Mouse (Mus musculus) heart, postnatal 25 days (tissue): ENCODE measurements around the gene Stat5a. TPM values are rescaled to one million over a fixed set of nuclear protein-coding genes. Genes with fewer than 3 reads are reported as not detected.

Source experiments
- DNase-seq: peaks from one replicate; pipeline ENCODE4 v3.0.0; 2022; ENCODE audit warnings: low spot score
- intact Hi-C: fragments of 180-260 bp; cut with DNase I; formaldehyde crosslinking; loops from one replicate; pipeline ENCODE4 v1.15.1; 2025
- total RNA-seq, 2 experiments: library from RNA; stranded (reverse); gene quantifications; 2 replicates each; pipeline ENCODE4 v1.2.3; 2021

Gene Stat5a
- total RNA-seq, result 10 to 100 TPM; 24.3 to 30.1 TPM

DNA sequence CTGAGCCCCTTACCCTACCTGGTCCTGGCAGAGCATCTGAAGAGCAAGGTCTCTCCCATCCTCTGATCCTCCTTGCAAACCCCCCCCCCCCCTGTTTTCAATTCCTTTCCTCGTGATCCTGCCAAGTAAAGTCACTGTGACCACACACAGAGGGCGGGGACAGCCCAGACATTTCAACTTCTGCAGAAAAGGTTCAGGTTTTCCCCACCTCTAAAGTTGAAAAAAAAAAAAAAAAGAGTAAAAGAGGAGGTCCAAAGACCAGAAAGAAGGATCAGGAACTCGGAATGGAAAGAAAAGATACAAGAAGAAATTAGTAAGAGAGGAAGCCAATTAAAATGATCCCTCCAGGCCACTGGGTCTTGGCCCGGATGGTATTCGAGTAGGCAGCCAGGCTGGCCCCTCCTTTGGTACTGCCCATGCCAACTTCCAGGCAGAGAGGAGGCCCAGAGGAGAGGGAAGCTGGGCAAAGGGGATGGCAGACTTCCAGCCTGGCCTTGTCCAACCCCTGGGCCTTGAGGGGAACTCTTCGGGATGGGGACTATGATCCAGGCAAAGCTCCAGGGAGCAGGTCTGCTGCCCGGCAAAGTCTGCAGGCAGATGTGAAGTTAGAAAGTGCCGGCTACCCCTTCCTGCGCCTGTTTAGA lies at the start of gene Stat5a:
Gene Stat5a (plus strand): TSS at position 417 of the 644 bp plus-strand sequence.
- peak; percentile 68 for DNase-seq
- intact Hi-C loops, result loop anchor here (5.0 kb wide), 1 partner anchor 72 kb away; no protein-coding TSS in a partner anchor

DNA sequence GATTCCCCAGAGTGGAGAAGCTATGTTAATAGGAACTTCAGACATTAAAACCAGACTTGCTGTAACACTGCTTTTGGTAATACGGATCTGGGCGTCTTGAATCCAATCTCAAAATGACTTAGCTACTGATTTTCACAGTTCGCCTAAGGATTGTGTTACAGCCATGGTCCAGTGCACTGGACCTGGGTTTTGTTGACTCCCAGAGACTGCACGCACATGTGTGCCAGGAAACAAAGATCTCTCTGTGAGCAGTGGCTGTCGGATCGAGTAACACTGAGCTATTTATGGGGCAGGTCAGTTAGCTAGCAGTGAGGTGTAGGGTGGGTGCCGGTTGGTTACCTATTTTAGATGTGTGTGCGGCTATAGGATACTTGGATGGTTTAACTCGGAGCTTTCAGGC lies 48.6 kb upstream of the Stat5a start:
- DNase-seq, result no peak
- intact Hi-C loops, result no loop called here

DNA sequence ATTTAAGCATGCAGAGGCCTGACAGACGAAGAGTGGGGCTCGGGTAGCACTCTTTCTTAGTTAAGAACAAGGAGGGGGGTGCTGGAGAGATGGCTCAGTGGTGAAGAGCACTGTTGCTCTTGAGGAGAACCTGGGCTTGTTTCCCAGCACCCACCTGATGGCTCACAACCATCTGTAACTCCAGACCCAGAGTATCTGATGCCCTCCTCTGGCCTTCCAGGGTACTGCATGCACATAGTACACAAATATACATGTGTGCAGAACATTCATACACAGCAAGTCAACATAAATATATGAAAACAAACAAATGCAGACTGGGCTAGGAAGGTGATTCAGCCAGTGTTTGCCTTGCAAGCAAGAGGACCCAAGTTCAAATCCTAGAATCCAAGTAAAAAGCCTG lies 48.0 kb upstream of the Stat5a start:
- intact Hi-C loops, result no loop called here
- DNase-seq, result no peak

DNA sequence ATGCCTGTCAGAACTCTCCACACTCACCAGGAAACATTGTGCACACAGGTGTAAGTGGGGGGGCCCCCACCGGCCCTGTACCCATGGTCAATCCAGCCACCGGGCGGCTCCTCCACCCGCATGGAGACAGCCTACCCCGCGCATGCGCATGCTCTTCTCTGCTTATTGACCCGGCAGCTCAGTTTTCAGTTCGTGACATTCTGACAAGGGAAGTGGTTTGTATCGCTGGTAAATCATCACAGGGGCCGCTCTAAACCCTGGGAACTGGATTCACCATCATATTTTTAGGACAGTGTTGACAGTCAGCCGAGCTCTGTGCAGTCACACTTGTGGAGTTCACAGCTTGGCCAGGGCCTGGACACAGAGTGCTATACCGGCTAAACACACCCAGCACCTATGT lies 44.7 kb upstream of the Stat5a start:
- intact Hi-C loops, result no loop called here
- peak; percentile 53 for DNase-seq

DNA sequence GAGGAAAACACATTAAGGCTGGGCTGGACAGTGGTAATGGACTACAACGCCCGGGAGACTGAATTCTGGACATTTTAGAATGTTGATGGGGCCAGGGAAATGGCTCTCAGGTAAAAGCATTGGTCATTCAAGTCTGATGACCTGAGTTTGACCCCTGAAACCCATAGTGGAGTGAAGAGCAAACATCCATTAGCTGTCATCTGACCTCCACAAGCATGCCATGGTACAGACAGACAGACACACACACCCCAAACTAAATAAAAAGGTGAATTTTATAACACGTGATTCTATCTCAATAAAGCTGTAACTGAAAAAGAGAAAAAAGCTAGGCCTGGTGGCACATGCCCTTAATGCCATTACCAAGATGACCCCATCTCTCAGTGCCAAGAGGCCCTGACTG lies 42.8 kb upstream of the Stat5a start:
- intact Hi-C loops, result no loop called here
- no peak for DNase-seq

DNA sequence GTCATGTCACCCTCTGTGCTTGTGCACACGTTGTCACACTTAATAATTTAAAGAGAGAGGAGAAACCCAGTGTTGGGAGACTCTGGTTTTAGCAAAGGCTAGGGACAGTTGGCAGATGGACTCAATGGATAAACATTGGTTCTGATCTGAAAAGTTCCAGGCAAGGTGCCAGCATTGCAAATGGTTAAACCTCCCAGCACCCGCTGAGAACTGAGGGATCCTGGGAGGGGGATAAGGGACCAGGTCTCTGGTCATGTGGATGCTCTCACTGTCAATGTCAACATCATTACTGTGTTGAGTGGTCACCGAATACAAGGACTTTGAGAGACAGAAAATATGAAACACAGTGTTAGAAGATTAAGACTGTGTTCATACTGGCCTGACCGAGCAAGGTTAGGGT lies 42.4 kb upstream of the Stat5a start:
- no peak for DNase-seq
- intact Hi-C loops, result no loop called here

DNA sequence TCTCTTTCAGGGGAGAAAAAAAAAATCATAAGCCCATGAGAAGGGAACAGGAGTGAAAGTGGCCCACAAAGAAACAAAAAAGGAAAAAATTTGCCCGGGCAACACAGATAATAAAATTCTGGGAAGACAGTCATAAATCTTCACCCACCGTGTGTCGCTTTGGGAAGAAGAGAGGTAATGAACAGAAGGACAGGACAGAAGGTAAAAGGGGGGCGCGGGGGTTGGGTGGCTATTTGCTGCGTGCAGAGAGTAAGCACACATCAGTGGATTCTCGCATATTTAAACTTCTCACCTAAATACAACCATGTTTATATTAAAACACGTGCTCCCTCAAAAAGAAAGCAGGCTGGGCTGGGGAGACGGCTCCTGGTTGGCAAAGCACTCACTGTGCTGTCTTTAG lies 41.8 kb upstream of the Stat5a start:
- no peak for DNase-seq
- intact Hi-C loops, result no loop called here

DNA sequence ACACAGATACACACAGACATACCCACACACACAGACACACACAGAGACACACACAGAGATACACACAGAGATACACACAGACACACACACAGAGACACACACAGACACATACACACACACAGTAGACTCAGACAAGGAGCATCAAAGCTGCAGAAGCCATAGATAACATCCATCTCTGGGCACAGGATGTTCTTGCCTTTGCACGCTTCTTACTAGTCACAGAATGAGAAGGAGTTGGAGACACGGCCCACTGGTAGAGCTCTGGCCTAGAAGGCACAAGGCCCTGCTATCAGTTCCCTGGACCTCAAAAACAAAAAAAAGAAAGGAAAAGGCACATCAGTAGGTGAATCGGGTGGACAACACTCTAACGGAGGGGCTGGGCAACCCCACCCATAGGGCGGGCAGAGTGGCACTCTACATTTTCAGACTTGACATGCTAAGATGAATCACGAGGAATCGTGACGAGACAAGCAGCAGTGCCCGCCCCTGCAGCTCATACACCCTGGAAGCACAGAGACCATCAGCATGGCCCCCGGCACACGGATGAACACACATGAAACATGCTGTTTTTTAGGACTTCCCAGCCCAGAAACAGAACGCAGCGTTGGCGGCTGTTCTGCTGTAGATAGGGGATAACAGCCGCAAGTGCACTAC lies 40.7 kb upstream of the Stat5a start:
- intact Hi-C loops, result no loop called here
- no peak for DNase-seq

DNA sequence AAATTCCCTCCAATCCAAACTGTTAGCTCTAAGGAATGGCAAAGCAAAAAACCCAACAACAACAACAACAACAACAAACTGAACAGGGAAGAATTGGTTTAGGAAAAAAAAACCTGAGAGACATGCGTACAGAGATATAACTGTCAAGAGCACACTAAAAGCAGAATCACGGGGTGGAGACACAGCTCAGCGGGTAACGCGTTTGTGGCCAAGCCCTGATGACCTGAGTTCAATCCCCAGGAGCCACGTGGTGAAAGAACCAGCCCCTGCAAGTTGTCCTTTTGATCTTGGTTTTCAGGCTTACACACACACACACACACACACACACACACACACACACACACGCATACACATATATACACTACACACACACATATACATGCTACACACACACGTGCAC lies 40.1 kb upstream of the Stat5a start:
- intact Hi-C loops, result no loop called here
- no peak for DNase-seq

DNA sequence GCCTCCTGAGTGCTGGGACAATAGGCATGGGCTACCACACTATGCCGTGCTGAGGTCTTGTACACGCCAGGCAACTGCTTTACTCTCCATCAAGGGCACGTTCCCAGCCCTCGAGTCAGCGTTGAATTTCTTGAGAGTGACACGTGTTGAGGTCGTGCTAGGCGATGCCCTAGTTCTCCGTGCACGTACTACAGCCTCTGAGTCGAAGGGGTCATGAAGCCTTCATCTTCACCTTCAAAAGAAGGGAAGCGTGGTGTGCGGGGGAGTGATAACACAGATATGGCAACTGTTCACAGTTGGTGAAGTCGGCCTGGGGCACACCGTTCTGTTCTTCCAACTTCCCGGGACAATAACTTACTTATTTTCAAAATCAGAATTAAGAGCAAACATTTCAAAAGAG lies 39.5 kb upstream of the Stat5a start:
- no peak for DNase-seq
- intact Hi-C loops, result no loop called here

DNA sequence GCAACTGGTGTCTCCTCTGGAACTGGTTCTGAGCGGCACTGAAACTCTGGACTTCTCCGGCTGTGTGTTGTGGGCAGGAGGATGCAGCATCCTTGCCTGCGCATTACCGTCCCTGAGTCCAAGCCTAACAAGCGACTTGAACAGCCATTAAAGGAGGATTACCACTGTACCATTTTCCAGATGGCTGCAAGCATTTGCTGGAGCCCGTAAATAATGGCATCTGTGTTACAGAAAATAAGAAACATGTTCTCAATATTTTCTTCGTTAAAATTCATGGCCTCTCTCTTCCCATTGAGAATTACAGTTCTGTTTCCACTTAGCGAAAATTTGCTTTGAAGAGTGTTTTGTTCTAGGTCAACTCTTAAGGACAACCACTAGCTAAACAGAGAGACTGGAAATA lies 39.1 kb upstream of the Stat5a start:
- DNase-seq, result no peak
- intact Hi-C loops, result no loop called here

DNA sequence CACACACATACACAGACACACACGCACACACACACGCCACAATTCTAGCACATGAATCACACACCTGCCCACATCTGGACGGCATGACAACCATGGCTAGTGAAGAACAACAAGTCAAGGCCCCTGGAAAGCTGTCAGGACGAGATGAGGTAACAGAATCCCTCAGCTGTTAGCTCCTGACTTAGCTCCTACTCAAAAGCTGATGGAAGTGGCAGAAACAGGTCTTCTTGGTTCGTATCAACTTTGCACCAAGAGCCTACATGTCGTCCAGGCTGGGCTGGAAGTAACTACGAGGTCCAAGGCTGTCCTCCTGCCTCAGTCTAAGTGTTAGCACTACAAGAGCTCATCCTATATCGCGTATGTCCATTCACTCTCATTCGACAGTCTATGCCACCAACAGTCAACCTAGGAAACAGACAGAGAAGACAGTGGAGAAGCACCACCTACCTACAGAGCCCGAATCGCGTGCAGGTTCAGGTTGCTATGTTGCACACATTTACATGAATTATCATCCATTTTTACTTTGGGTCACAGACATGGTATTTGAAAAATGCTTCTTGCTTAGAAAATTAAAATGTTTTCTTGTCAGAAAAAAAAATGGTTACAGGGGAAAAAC lies 37.4 kb upstream of the Stat5a start:
- DNase-seq, result no peak

DNA sequence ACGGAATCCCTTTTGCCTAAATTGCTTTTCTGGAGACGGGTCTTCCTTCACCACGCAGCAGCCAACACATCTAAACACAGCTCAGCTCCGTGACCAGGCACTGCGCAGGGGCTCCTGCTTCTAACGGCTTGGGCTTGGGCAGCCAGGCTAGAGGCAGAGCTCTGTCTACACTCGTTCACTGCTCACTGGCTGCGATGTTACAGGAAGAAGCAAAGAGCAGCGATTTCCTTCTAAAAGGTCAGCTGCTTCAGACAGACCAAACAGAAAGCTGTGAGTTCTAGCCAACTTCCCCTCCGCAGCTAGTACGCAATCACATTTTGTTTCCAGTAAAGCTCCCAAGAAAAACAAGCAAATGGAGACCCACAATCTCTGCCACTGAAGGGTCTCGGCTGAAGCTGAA lies 36.8 kb upstream of the Stat5a start:
- DNase-seq, result peak; percentile 59
- intact Hi-C loops, result no loop called here

More for the DNA sequence above, 37.4 kb upstream of the Stat5a start:
- intact Hi-C loops, result no loop called here

DNA sequence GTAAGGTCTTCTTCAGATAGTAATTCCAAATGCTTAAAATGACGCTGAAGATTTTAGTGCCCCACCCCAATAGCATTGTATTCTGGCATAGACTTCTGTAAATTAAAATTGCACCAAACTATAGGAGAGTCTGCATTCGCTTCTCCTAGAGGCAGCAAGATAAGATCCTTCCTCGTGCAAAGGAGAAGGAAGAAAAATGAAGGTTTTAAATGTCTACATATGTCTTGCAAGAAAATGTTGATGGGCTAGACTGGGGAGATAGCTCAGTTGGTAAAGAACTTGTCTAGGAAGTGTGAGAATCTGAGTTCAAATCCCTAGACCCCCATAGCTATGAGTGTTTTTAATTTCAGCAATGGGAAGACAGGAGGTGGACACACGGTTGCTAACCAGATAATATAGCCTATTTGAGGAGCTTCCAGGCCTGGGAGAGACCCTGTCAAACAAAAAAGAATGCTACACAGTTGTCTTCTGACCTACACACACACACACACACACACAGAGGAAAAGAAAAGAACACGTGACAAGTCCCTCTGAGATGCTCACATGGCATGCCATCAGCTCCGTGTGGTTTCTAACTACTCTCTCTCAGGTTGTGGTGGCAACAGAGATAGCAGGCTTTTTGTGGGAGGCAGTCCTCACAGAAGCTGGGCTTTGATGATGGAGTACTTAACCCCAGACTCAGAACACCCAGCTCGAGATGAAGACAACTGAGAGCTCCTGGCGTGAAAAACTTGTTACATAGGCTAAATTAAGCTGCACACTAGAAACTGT lies 35.4 kb upstream of the Stat5a start:
- no peak for DNase-seq

DNA sequence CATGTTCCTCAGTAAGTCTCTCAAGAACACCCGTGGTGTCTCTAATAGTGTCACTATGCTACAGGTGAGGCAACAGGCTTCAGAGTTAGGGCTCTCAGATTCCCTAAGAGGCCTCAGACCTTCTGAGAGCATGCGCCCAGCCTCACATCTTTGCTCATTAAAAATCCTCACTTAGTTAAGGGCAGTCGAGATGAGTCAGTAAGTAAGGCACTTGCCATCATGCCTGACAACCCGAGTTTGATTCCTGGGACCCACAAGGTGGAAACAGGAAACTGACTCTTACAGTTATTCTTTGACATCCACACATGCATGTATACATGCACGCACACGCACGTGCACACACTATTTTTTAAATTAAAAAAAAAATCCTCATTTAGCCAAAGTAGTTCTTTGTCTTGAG lies 34.7 kb upstream of the Stat5a start:
- intact Hi-C loops, result no loop called here
- DNase-seq, result no peak

More for the DNA sequence above, 35.4 kb upstream of the Stat5a start:
- intact Hi-C loops, result no loop called here

DNA sequence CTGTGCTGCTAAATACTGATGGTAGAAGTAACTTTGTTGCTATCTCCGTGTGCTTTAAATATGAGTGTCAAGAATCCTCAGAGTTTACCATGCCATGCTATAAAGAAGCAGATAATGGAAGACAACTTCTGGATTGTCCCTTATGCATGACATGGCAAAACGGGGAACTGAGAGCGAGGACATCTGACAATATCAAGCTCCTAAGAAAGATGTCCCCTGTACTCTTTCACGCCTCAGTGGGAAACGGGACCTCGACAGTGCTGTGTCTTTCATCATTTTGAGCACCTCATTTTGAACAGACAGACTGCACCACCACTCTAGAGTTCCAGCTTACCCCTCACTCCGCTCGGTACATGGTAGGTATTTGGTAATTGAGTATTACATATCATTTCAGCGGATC lies 33.7 kb upstream of the Stat5a start:
- DNase-seq, result no peak
- intact Hi-C loops, result no loop called here

DNA sequence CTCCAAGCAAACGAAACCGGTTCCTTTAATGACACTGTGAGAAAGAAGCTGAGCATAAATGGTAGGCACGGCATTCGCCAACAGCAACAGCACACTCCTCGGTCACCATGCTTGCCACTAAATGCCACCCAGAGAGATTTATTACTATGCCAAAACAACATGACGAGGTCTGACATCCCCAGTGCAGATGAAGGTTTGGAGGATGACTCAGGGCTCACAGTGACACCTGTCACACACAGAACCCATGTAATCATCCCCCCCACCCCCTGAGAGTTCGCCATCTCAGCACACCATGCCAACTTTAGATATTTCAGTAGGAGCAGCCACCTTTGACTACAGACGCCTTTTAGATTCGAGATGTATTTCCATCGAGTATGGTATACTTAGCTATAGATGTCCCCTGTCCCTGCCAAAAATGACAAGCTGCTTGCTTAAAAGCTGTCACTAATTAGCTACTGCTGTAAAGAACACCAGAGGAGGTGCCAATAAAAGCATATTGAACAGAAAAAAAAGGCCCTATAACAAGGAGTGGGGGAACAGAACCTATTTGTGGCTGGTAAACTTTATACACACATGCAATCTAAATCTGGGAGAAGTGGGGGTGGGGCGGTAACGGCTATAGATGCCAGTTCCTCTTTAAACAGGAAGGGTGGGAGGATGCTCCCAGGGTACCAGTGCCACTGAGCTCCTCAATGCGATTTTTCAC lies 32.8 kb upstream of the Stat5a start:
- intact Hi-C loops, result no loop called here
- DNase-seq, result no peak

DNA sequence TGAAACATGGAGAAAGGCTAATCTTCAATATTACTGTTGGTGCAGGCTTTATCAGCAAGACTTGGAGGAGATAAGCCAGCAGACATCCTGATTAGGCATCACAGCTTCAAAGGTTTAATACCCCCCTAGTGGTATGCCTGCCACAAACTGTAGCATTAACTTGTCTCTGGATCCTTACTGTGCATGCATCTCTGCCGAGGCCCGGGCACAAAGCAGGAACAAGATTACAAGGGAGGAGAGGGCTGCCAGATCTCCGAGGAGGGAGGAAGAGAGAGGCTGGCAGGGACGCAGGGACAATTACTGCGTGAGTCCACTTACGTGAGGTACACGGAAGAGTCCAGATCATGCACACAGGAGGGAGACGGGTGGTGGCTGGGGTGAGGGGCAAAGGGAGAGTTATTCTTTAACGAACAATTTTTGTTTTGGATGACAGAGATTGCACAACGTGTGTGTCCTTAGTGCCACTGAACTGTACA lies 30.4 kb upstream of the Stat5a start:
- intact Hi-C loops, result no loop called here
- DNase-seq, result no peak

DNA sequence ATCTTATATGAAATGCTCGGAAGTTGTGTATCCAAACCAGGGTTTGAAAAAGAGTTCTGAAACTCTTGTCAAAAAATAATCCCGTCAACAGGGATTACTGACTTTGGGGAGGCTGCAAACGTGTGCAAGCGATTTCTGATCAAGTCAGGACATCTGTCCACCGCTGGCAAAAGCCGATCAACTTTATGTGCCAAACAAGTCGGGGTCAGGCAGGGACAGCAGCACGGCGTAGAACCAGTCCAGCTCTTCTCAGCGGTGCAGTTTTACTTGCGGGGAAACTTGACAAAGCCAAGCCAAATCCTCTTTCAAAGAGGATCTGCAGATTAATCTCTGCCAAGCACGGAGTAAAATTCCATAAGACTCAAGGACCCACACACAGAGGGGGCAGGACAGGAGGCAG lies 29.5 kb upstream of the Stat5a start:
- intact Hi-C loops, result no loop called here
- DNase-seq, result no peak

DNA sequence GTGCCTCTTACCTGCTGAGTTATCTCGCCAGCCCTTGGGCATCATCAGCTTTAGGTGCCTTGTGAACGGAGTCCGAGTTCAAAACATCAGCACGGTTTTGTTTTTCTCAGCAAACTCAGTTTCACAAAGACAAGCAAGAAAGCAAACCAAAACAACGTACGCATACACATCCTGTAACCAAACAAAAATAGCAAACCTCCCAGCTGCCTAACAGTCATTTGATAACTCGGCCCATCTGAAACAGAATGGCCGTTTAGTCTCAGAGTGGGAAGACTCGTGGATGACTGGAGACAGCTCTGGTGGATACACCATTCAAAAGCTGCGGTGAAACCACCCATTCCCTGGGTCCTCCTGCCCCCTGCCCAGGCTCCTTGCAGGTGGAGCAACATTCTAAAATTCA lies 27.8 kb upstream of the Stat5a start:
- intact Hi-C loops, result no loop called here
- DNase-seq, result no peak
